Mouse (Mus musculus) kidney, postnatal 0 days (tissue): ENCODE data around the gene Gbp8. TPM values are rescaled to one million over a fixed set of nuclear protein-coding genes. Genes with fewer than 3 reads are reported as not detected.
"Not testable (repeated sequence)": the region's sequence is repeated elsewhere in the genome, so short reads cannot be mapped to it uniquely, and the experiment has no call there.

Experiments
- ATAC-seq: fragments of 200-750 bp; cut with Nextera tagmentation; replicated peaks from 2 replicates; pipeline ENCODE4 v1.8.0; 2017; ENCODE audit warnings: low read depth, moderate number of reproducible peaks, moderate TSS enrichment, moderate library complexity; ENCODE audit not compliant: low FRiP score
- DNase-seq: peaks from one replicate; pipeline ENCODE4 v3.0.0-alpha.2; 2016; ENCODE audit warnings: low spot score
- H3K27ac ChIP-seq: fragments of 300-500 bp; sonication (generic); 2 replicates; pipeline ENCODE4 v1.5.1; 2014; ENCODE audit warnings: mild to moderate bottlenecking
- H3K27me3 ChIP-seq: fragments of 300-500 bp; sonication (generic); 2 replicates; pipeline ENCODE4 v1.6.1; 2014; ENCODE audit warnings: low read length, mixed read lengths; ENCODE audit not compliant: insufficient read depth
- H3K36me3 ChIP-seq: fragments of 300-500 bp; sonication (generic); 2 replicates; pipeline ENCODE4 v1.6.1; 2014; ENCODE audit warnings: low read length, mixed read lengths; ENCODE audit not compliant: insufficient read depth
- H3K4me1 ChIP-seq: fragments of 300-500 bp; sonication (generic); replicated peaks from 2 replicates; pipeline ENCODE4 v1.6.1; 2014; ENCODE audit warnings: antibody characterized with exemption, low read length, mixed read lengths; ENCODE audit not compliant: insufficient read depth
- H3K4me2 ChIP-seq: fragments of 300-500 bp; sonication (generic); 2 replicates; pipeline ENCODE4 v1.6.1; 2014; ENCODE audit warnings: mild to moderate bottlenecking, low read length, moderate library complexity, mixed read lengths
- H3K4me3 ChIP-seq: fragments of 300-500 bp; sonication (generic); replicated peaks from 2 replicates; pipeline ENCODE4 v1.5.1; 2014; ENCODE audit warnings: low read depth, low read length
- H3K9ac ChIP-seq: fragments of 300-500 bp; sonication (generic); 2 replicates; pipeline ENCODE4 v1.6.1; 2014; ENCODE audit warnings: low read depth, low read length
- H3K9me3 ChIP-seq: fragments of 300-500 bp; sonication (generic); replicated peaks from 2 replicates; pipeline ENCODE4 v1.6.1; 2016; ENCODE audit warnings: low read length, inconsistent platforms, mixed read lengths
- CTCF ChIP-seq: IDR thresholded peaks from 2 replicates; pipeline ENCODE4 v1.5.1; 2016; ENCODE audit warnings: antibody characterized with exemption, low read depth, mild to moderate bottlenecking, moderate library complexity
- WGBS: fragments of 180-500 bp; shearing (Covaris S2); extraction: QIAGEN DNeasy Blood & Tissue Kit; methylation state at CpG from one replicate; pipeline ENCODE4 v1.1.7; 2014; 5-methylcytosine and 5-hydroxymethylcytosine counted together
- polyA plus RNA-seq: library from polyadenylated mRNA; unstranded; fragments of >200 nt; fragmentation: Nextera tagmentation; extraction: Ambion mirVana; gene quantifications from 2 replicates; pipeline ENCODE4 v1.2.1, GENCODE M21; 2015

Gene Gbp8
- polyA plus RNA-seq, 1 experiment from 2014 or later: 0.30 TPM

- H3K27me3 ChIP-seq: no peaks in the 10 kb centered on the region
- TF ChIP-seq CTCF: no peak
- H3K27ac ChIP-seq: no peak overlapping the region
- no peaks in the 10 kb centered on the region for H3K4me1 ChIP-seq
- no peaks in the 10 kb centered on the region for H3K36me3 ChIP-seq
- no peak overlapping the region for H3K9ac ChIP-seq
- no peaks in the 10 kb centered on the region for H3K9me3 ChIP-seq
- DNase-seq (no peak), ATAC-seq (no peak)
- no peak overlapping the region for H3K4me2 ChIP-seq
- H3K4me3 ChIP-seq: no peak overlapping the region
Observed at GRCm38 (mm10) chr5:105081900-105082299, 57.4 kb downstream of the Gbp8 start.

DNA sequence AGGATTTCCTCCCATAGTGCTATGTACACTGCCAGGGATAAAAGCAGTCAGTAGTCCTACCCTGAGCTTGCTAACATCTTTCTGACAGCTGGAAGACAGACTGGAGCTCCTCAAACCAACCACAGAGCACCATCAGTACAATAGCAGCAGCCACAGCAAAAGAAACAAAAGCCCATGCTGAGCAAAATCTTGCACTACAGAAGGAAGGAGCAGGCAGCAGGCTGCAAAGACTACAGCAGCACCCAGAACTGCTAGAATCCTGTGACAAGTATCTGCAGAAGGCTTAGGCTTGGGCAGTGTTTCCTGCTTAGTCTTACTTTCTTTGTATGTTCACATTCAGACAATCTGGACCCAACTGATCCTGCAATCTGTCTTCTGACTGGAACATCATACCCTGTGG, 71.0 kb downstream of the Gbp8 start:
- H3K4me2 ChIP-seq, H3K4me3 ChIP-seq, H3K9me3 ChIP-seq, H3K27me3 ChIP-seq, ATAC-seq, H3K9ac ChIP-seq, H3K27ac ChIP-seq, DNase-seq, H3K4me1 ChIP-seq, H3K36me3 ChIP-seq: not testable (repeated sequence)

DNA sequence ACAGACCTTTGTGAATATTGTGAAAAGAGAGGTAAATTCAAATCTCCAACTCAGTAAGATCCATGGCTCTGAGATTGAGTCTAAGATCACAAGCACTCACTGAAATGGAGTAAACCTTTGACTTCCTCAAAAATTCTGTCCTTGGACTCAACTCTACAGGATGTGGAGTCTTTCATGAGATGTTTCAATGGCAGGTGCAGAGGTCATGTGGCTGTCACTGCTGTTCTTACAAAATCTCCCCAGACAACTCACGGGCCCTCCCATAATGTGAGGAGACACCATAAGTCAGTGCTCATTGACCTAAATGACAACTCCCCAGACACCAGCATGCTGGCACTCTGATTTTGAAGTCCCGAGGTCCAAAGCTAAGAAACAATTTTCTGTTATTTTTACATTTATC, 74.9 kb downstream of the Gbp8 start:
- H3K9ac ChIP-seq, H3K36me3 ChIP-seq, DNase-seq, H3K4me1 ChIP-seq, H3K27ac ChIP-seq, ATAC-seq, H3K4me3 ChIP-seq, H3K9me3 ChIP-seq, H3K4me2 ChIP-seq, H3K27me3 ChIP-seq: not testable (repeated sequence)
- 53% methylated on average over 2 of the region's 2 CpGs for WGBS

GRCm38 (mm10) chr5:105063321-105063720, 76.0 kb downstream of the Gbp8 start:
- no peak for ATAC-seq
- no peaks in the 10 kb centered on the region for H3K36me3 ChIP-seq
- H3K4me2 ChIP-seq: no peak overlapping the region
- H3K27ac ChIP-seq: no peak overlapping the region
- no peaks in the 10 kb centered on the region for H3K27me3 ChIP-seq
- DNase-seq: no peak
- no peak overlapping the region for H3K4me3 ChIP-seq
- H3K9me3 ChIP-seq: no peaks in the 10 kb centered on the region
- H3K4me1 ChIP-seq: no peaks in the 10 kb centered on the region
- H3K9ac ChIP-seq: no peak overlapping the region
- TF ChIP-seq CTCF: no peak
- 62% methylated on average over 1 of the region's 1 CpGs for WGBS

DNA sequence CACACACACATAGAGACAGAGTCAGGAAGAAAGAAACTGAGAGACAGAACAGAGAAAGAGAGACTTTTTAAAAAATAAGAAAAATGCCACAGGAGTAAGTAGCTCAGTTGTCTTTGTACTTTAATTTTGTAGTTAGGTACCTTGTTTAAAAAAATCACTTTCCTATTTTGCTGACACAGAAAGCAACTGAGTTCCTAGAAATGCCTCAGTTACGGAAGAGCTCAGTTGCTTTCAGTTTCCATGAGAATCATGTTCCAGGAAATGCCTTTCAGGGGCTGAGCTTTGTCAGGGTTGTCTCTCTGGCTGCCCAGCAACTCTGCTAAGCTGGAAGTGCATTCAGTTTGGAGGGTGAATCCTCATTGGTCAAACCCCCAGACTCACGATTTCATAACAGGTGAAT, 76.9 kb downstream of the Gbp8 start:
- not testable (repeated sequence) for ATAC-seq, H3K9ac ChIP-seq, H3K4me2 ChIP-seq, H3K36me3 ChIP-seq, H3K27ac ChIP-seq, DNase-seq, H3K4me3 ChIP-seq, H3K9me3 ChIP-seq, H3K27me3 ChIP-seq, H3K4me1 ChIP-seq
- 69% methylated on average over 2 of the region's 2 CpGs for WGBS

DNA sequence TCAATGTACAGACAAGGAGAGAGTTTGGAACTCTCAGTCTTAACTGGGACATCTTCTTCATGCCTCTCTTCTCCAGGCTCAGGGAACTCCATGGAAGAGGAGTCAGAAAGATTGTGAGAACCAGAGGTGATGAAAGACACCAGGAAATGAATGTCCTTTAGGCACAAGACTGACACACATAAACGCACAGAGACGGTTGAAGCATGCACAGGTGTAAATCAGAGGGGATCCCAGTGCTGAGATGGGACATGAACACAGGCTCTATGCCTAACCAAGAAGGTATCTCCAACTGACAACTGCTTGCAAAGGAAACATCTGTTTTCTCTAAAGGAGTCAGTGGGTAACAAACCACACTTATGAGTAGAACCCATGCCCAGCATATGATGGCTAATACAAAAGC, 79.1 kb downstream of the Gbp8 start:
- 86% methylated on average over 2 of the region's 2 CpGs for WGBS
- Histone ChIP-seq H3K9ac (no peak overlapping the region), H3K27me3 (no peaks in the 10 kb centered on the region), H3K36me3 (no peaks in the 10 kb centered on the region), H3K27ac (no peak overlapping the region), H3K4me3 (no peak overlapping the region), H3K4me2 (no peak overlapping the region), H3K9me3 (no peaks in the 10 kb centered on the region), H3K4me1 (no peaks in the 10 kb centered on the region)
- DNase-seq (no peak), ATAC-seq (no peak)
- no peak for TF ChIP-seq CTCF

GRCm38 (mm10) chr5:105055279-105055678, 84.1 kb downstream of the Gbp8 start:
- no peaks in the 10 kb centered on the region for H3K36me3 ChIP-seq
- no peaks in the 10 kb centered on the region for H3K27me3 ChIP-seq
- 89% methylated on average over 2 of the region's 2 CpGs for WGBS
- no peak overlapping the region for H3K4me2 ChIP-seq
- H3K9ac ChIP-seq: no peak overlapping the region
- TF ChIP-seq CTCF: no peak
- no peak overlapping the region for H3K4me3 ChIP-seq
- H3K4me1 ChIP-seq: no peaks in the 10 kb centered on the region
- no peak for DNase-seq
- no peaks in the 10 kb centered on the region for H3K9me3 ChIP-seq
- no peak for ATAC-seq
- no peak overlapping the region for H3K27ac ChIP-seq

DNA sequence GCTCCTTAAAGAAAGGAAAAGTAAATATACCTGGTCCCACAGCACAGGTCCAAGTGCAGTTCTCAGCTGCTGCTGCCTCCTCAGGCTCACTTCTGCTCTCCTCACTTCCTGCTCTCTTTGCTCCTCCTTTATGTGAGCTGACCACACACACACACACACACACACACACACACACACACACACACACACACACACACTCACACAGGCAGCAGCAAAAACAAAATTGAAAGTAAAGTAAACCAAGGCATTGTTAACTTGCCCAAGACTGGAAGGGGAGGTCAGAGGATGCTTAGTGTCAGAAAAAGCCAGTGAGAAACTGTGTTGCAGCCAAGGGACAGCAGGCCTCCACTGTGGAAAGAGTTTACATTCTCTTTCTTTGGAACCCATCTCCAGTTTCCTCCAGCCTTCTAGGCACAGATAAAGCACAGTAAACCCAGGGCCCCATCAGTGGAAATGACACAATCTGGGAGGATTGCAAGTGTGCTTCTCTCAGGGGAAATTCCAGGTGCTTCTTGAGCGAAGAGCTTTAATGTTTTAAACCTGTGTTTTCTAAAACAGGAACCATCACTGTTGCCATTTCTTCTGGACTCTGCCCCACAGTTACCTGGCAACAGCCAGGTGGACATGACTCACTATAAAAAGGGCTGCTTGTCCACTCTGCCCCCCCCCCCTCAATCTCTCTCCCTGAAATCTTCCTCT, 85.7 kb downstream of the Gbp8 start:
- ATAC-seq, DNase-seq, H3K9ac ChIP-seq, H3K4me1 ChIP-seq, H3K36me3 ChIP-seq, H3K4me3 ChIP-seq, H3K9me3 ChIP-seq, H3K27ac ChIP-seq, H3K4me2 ChIP-seq, H3K27me3 ChIP-seq: not testable (repeated sequence)
- WGBS: 69% methylated on average over 1 of the region's 1 CpGs
